Mouse (Mus musculus) urinary bladder, postnatal 36 days (tissue): ENCODE measurements around the gene Kpna4.
A peak's percentile ranks its signal among the peaks of the same experiment; 100 is the strongest.

Experiments
- DNase-seq, 2 experiments: peaks; one replicate each; pipeline ENCODE4 v3.0.0; 2022; ENCODE audit warnings: low spot score in 2 of 2, mixed read lengths in 1 of 2

Kpna4 gene

DNA sequence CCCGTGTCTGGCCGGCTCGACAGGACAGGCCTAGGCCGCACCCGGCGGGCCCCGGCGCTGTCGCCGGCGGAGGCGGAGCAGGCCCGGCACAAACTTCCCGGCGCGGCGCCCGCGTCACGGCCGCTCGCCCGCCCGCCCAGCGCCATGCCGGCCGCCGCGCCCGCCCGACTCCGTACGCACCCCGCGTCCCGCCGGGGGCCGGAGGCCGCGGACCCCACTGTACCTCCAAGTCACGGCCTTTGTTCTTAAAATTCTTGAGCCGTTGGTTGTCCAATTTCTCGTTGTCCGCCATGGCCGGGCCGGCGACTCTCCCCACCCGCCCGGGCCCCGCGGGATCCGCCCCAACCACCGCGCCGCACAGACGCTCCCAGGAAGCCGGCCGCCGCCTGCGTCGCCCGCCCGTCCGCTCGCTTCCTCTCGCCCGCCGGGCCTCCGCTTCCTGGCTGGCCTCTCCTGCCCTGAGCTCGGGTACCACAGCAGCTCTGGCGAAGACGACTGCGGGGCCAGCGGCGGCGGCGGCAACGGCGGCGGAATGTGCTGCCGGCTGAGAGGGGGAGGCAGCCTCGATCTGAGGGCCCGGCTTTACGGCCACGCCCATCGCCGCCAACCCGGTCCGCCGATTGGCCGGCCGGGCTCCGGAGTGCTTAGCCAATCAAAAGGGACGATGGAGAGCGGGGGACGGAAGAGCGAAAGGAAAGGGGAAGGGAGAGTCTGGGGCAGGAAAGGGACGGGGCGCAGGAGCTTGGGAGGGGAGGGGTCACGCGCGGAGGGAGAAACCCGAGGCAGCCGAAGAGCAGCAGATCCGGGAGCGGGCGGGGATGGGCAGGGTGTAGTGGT is at the start of gene Kpna4:
Gene Kpna4 (minus strand): TSS at position 605 of the 837 bp plus-strand sequence.
- DNase-seq, result peak; percentile 88 to 93

DNA sequence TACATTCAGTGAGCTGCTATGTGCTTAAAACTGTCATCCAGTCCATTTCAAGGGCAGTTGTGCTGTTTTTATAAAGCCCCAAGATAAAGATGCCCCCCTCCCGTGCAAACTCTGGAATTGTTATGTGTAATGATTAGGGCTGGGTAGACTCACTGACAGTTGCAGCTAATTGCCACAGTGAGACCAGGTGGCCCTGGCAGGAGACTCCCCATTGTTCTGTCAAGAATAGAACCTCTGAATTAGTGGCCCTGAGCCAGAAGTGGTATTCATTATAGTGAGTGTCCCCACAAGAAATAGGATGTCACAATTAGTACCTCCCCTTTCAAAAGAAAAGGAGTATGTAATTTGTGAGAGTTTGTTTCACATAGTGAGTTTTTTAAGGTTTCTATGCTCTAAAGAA is 48.3 kb upstream of the Kpna4 start:
- DNase-seq, result no peak

GRCm38 (mm10) chr3:69171123-69171522 is 44.2 kb upstream of the Kpna4 start:
- DNase-seq, result no peak

DNA sequence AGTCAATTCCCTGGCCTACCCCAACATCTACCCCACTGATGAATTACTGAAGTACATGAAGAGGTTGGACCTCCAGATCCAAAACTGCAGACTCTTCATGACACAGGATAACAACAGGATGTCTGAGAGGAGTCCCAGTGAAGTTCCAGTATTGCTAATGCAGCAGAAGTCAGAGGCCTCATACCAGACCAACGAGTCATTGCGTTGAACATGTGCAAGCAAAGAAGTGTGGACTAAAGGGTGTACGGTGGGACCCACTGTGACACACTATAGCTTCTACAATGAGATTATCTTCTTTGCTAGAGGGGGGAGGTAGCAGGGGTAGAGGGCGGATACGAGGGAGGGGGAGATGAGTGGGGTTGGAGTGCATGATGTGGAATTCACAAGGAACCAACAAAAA is 42.9 kb upstream of the Kpna4 start:
- no peak for DNase-seq

DNA sequence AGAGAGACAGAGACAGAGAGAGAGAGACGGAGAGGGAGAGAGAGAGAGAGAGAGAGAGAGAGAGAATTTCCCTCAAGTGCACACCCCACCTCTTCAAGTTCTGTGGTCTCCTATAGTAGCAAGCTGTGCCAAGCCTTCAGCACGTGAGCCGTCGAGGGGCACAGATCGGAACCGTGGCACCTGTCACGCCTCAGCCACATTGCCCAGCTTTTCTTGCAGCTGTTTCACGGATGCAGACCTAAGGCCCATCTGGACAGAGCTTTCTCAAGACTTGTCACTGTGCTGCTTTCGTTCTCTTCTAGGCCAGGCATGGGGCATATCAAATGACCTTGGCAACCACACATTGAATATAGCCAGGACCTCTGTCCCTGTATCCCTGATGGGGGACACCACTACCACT is 41.8 kb upstream of the Kpna4 start:
- no peak for DNase-seq

GRCm38 (mm10) chr3:69163057-69163456 is 36.1 kb upstream of the Kpna4 start:
- DNase-seq, result no peak

GRCm38 (mm10) chr3:69160429-69160828 is 33.5 kb upstream of the Kpna4 start:
- no peak for DNase-seq

DNA sequence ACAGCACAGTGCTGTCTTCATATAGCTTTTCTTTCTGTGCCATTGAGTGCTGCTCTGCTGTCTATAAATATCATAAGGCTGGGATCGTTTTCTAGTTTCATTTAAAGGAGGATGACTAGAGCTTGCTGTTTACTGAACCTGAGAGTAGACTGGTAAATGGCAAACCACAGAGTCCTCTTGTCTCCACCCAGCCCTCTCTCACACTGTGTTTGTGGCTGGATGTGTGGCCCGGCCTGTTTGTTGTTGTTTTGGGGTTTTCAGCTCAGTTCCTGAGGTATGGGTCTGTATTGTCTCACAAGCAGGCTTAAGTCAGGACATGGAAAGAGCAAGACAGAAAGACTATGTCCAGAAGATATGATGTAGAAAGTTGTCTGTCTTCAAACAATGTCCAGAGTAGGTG is 32.6 kb upstream of the Kpna4 start:
- DNase-seq, result no peak

DNA sequence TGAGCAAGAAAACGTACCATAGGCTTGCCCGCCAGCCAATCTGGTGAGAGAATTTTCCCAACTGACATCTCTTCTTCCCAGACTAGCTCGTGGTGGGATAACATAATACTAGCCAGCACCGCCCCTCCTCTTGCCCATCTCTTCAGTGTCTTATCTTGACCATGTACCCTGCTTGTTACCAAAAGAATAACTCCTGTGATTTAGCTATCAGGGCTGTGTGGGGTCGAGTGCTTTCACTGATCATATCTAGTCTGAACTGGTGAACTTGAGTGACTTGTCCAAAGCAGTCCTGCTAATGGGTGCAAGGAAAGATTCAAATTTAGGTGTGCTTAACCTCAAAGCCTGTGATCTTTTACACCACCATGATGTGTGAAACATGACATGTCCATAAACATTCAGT is 31.0 kb upstream of the Kpna4 start:
- no peak for DNase-seq

GRCm38 (mm10) chr3:69156484-69156883 is 29.6 kb upstream of the Kpna4 start:
- DNase-seq, result peak in 1 of 2 experiments; percentile 23

DNA sequence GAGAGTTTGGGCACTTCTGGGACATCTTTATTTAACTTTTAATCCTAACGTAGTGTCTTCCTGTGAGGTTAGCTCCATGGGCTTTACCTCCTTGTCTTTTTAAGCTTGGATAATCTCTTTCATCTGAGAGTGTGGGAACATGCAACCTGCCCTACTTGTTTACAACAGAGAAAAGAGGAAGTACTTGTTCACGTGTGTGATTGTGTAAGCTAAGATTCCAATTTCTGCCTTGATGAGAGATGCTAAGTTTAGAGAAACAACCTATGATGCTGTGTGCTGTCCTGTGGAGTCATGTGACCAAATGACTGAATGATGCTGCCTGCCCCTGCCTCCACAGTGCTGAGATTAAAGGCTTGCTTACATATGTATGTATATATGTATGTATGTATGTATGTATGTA is 27.8 kb upstream of the Kpna4 start:
- DNase-seq, result no peak

DNA sequence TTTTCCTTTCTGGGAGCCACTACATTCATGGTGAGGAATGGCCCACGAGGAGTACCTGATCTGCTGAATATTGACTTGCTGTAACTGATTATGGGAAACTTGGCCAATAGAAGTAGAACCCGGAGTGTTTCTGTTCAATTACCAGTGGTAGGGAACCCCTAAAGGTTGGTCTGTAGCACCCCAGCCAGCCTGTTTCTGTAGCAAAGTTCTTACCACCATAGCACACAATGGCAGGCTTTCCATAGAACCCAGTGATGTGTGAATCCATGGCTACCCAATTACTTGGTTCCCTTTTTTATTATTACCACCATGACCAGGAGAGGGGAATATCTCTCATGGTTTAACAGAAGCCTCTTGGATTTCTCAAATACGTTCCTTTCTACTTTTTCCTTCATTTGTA is 24.0 kb upstream of the Kpna4 start:
- DNase-seq, result no peak

DNA sequence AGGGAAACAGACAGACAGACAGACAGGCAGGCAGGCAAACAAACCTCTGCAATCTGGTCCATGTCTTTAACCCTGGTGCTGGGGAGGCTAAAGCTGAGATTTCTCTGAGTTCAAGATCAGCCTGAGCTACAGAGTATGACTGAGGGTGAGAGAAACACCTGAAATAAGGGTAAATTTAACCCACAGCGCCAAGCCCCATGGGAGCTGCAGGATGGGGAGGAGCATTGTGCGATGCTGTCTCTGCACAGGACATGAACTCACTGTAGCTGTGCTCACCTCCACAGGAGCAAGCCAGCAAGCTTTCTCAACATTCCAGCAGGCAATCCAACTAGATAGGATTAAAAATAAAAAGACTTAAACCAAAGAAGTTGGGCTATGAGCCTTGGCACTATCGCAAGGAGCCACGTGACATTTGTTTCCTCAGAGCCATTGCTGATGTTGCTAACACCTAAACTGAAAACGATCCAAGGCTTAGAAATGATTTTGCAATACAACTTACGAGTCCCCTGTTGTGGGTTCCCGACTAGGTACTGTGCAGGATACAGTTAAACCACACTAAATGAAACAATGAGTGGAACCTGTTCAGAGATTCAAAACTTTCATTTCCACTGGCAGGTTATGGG is 15.6 kb upstream of the Kpna4 start:
- DNase-seq, result peak in 1 of 2 experiments; percentile 17

- no peak for DNase-seq
Measured at GRCm38 (mm10) chr3:69140851-69141250, 13.9 kb upstream of the Kpna4 start.

GRCm38 (mm10) chr3:69136059-69136458 is 9.1 kb upstream of the Kpna4 start:
- DNase-seq, result no peak

- DNase-seq, result no peak
Measured at GRCm38 (mm10) chr3:69130973-69131372, 4.1 kb upstream of the Kpna4 start.

DNA sequence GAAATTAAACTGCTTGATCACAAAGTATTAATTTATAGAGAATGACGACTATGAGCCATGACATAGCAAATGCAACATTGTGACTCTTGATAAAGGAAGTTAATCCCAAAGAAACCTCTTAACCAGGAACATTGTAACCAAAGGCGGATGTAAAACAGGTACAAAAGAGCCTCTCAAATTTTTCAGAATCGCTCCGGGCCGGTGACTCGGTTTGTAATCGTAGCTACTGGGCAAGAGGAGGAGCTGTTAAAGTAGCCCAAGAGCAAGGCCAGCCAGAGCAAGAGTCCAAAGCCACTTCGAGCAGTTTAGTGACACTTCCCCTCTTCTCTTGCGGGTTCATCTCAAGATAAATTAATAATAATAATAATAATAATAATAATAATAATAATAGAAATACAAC is 780 bp upstream of the Kpna4 start:
- DNase-seq, result no peak

- no peak for DNase-seq
Measured at GRCm38 (mm10) chr3:69127346-69127678, 399 bp upstream of the Kpna4 start.

DNA sequence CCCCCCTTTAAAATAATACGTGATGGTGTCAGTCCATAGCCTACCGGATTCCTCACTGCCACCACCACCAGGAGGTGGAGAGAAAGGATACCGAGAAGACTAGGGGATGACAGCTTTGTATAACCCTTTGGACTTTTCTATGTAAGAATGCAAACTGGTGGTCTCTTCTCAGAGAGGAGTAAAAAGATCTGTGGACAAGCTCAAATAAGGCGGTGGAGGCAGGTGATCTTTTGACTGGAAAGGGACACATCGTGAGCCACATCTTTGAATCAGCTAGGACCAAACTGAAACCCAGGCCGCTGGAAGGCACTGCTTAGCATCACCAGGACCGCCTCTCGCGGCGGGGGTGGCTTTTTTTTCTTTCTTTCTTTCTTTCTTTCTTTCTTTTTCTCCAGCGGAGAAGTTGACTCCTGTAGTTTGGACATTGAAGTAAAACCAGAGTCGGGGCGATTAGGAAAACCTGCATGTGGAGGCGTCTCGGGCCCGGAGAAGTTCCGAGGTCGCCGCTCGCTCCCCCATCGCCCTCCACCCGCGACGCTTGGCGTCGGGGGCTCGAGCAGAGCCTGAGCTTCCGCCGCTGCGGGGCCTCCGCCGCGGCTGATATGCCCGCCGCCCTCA is 913 bp downstream of the Kpna4 start:
- peak; percentile 5 to 28 for DNase-seq

- no peak for DNase-seq
Measured at GRCm38 (mm10) chr3:69125461-69125860, 1.5 kb downstream of the Kpna4 start.

DNA sequence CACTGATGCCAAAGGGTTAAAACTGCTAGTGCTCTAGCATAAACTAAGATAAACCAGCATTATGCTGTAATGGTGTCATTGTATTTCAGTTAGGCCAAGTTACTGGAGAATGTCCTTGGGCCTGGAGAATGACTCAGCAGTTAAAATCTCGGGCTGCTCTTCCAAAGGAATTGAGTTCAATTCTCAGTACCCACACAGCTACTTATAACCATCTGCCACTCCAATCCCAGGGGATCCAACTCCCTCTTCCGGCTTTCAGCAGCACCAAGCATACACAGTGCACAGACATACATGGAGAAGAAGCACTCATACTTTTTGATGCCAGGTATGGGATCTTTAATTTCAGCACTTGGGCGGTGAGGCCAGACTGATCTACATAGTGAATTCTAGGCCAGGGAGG is 8.1 kb downstream of the Kpna4 start:
- DNase-seq, result no peak

- no peak for DNase-seq
Measured at GRCm38 (mm10) chr3:69114760-69115159, 12.2 kb downstream of the Kpna4 start.

- no peak for DNase-seq
Measured at GRCm38 (mm10) chr3:69113956-69114355, 13.0 kb downstream of the Kpna4 start.
